Mouse (Mus musculus) midbrain, embryonic 13.5 days (tissue): ENCODE measurements around the gene Nuak2. TPM values are rescaled to one million over a fixed set of nuclear protein-coding genes. Genes with fewer than 3 reads are reported as not detected.
"Not testable (repeated sequence)": the region's sequence is repeated elsewhere in the genome, so short reads cannot be mapped to it uniquely, and the experiment has no call there.

Source experiments
- ATAC-seq: fragments of 200-750 bp; cut with Nextera tagmentation; 2 replicates; pipeline ENCODE4 v1.8.0; 2017; ENCODE audit warnings: mild to moderate bottlenecking, moderate TSS enrichment, moderate library complexity
- H3K27ac ChIP-seq: fragments of 300-500 bp; sonication (generic); 2 replicates; pipeline ENCODE4 v1.5.1; 2015; ENCODE audit warnings: inconsistent platforms, mild to moderate bottlenecking, moderate library complexity
- H3K27me3 ChIP-seq: fragments of 300-500 bp; sonication (generic); 2 replicates; pipeline ENCODE4 v1.6.1; 2015; ENCODE audit warnings: mild to moderate bottlenecking, inconsistent platforms
- H3K36me3 ChIP-seq: fragments of 300-500 bp; sonication (generic); 2 replicates; pipeline ENCODE4 v1.6.1; 2015; ENCODE audit warnings: mild to moderate bottlenecking, inconsistent platforms
- H3K4me1 ChIP-seq: fragments of 300-500 bp; sonication (generic); replicated peaks from 2 replicates; pipeline ENCODE4 v1.6.1; 2015; ENCODE audit warnings: inconsistent platforms
- H3K4me2 ChIP-seq: fragments of 300-500 bp; sonication (generic); replicated peaks from 2 replicates; pipeline ENCODE4 v1.6.1; 2015; ENCODE audit warnings: moderate library complexity, mild to moderate bottlenecking, inconsistent platforms
- H3K4me3 ChIP-seq: fragments of 300-500 bp; sonication (generic); replicated peaks from 2 replicates; pipeline ENCODE4 v1.5.1; 2015; ENCODE audit warnings: mild to moderate bottlenecking, inconsistent platforms
- H3K9ac ChIP-seq: fragments of 300-500 bp; sonication (generic); replicated peaks from 2 replicates; pipeline ENCODE4 v1.6.1; 2015; ENCODE audit warnings: mild to moderate bottlenecking, inconsistent platforms
- H3K9me3 ChIP-seq: fragments of 300-500 bp; sonication (generic); 2 replicates; pipeline ENCODE4 v1.6.1; 2016; ENCODE audit warnings: mild to moderate bottlenecking, inconsistent platforms
- WGBS: fragments of 180-500 bp; shearing (Covaris S2); methylation state at CpG from one replicate; pipeline ENCODE4 v1.1.7; 2015; 5-methylcytosine and 5-hydroxymethylcytosine counted together
- polyA plus RNA-seq: library from polyadenylated mRNA; unstranded; fragments of >200 nt; fragmentation: Nextera tagmentation; extraction: Ambion mirVana; gene quantifications from 2 replicates; pipeline ENCODE4 v1.2.1, GENCODE M21; 2015

Gene Nuak2
- polyA plus RNA-seq, 1 experiment from 2014 or later: 56.3 TPM

DNA sequence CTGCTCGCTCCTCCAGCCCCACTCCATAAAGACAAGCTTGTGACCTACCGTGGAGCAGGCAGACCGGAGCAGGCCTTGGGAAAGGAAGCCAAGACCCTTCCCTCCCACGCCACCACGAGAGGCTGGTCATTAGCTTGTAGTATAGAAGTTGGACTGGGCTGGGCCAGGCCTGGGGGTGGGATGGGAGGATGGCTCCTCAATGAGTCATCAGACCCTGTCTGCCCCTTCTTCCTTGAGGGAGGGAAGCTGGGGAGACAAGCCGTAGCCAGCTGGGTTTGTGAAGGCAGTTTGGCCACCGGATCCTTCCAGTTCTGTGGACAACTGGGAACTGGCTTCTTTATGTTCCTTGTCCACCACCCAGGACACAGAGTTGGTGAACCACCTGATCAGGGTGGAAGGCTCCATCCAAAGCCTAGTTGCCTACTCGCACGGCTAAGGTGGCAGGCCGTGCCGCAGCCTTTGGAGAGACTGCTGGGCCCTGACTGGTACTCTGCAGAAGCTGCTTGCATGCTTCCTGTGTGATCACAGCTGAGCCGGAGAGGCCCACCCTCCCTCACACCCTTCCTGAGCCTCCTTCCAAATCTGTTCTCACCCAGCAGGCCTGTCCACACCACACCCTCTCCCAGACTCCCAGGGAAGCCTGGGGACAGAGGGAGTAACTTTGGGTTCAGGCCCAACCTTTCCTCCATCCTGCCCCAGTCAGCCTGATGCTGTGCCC lies 30.4 kb downstream of the Nuak2 start:
- Histone ChIP-seq H3K27ac (no peak overlapping the region), H3K9ac (no peak overlapping the region), H3K4me1 (no peaks in the 10 kb centered on the region), H3K4me3 (no peak overlapping the region), H3K27me3 (no peaks in the 10 kb centered on the region), H3K9me3 (peaks cover 6% of the 10 kb centered on the region; the same call in 1 of the 2 replicates), H3K36me3 (no peaks in the 10 kb centered on the region), H3K4me2 (no peak overlapping the region)
- ATAC-seq: peak; percentile 43; the same call in 1 of the 2 replicates
- WGBS: 84% methylated on average over 12 of the region's 12 CpGs

DNA sequence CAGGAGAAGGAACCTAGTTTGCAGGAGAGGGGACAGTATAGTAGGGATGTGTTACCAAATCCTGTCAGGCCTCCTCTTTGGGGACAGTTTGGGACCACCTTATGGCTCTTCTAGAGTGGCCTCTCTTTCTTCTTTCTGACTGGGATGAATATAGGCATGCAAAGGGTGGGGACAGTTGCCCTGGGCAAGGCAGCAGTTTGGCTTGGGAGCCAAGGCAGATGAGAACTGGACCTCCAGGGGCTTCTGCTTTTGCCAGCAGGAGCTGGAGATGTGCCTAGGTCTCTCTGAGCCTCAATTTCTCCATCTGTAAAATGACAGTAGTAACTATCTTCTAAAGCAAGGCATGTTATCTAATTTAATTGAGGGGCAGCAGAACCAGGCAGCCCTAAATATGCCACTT lies 31.0 kb downstream of the Nuak2 start:
- no peaks in the 10 kb centered on the region for H3K4me1 ChIP-seq
- no peaks in the 10 kb centered on the region for H3K36me3 ChIP-seq

DNA sequence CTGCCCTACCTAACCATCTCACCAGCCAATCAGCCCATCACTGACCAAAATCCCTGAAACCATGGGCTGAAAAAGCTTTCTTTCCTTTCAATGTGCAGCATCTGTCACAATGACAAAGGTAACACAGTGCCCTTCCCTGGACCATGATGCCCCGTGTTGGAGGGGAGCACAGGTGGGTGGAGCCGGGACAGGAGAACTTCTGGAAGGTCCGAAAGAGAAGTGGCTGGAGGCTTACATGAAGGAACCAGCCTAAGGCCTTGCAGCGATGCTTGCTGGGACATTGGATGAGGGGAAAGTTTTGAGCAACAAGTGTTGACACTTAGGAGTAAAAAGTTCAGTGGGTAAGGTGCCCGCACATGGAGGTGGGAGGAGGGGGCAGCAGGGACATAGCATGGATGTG lies 32.5 kb downstream of the Nuak2 start:
- 88% methylated on average over 5 of the region's 5 CpGs for WGBS
- ATAC-seq: no peak
- Histone ChIP-seq H3K9me3 (peaks cover 6% of the 10 kb centered on the region; the same call in 1 of the 2 replicates), H3K4me2 (no peak overlapping the region), H3K9ac (no peak overlapping the region), H3K4me3 (no peak overlapping the region), H3K27me3 (no peaks in the 10 kb centered on the region), H3K4me1 (no peaks in the 10 kb centered on the region), H3K27ac (no peak overlapping the region), H3K36me3 (no peaks in the 10 kb centered on the region)

More for the DNA sequence above, 31.0 kb downstream of the Nuak2 start:
- no peak overlapping the region for H3K27ac ChIP-seq
- H3K4me3 ChIP-seq: no peak overlapping the region
- no peak overlapping the region for H3K9ac ChIP-seq
- no peak overlapping the region for H3K4me2 ChIP-seq
- no peak for ATAC-seq
- H3K9me3 ChIP-seq: peaks cover 6% of the 10 kb centered on the region; the same call in 1 of the 2 replicates
- H3K27me3 ChIP-seq: no peaks in the 10 kb centered on the region

DNA sequence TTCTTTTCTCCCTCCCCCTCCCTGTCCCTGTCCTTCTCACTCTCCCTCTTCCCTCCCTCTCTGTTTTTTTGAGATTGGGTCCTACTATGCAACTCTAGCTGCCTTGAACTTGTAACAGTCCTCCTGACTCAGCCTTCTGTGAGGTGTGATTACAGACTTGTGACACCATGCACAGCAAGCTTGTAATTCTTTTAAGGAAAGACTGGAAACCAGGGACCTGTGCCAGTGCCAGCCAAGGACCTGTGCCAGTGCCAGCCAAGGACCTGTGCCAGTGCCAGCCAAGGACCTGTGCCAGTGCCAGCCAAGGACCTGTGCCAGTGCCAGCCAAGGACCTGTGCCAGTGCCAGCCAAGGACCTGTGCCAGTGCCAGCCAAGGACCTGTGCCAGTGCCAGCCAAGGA lies 33.1 kb downstream of the Nuak2 start:
- not testable (repeated sequence) for H3K27me3 ChIP-seq, H3K4me3 ChIP-seq, ATAC-seq, H3K9ac ChIP-seq, H3K36me3 ChIP-seq, H3K27ac ChIP-seq, H3K9me3 ChIP-seq, H3K4me1 ChIP-seq, H3K4me2 ChIP-seq

DNA sequence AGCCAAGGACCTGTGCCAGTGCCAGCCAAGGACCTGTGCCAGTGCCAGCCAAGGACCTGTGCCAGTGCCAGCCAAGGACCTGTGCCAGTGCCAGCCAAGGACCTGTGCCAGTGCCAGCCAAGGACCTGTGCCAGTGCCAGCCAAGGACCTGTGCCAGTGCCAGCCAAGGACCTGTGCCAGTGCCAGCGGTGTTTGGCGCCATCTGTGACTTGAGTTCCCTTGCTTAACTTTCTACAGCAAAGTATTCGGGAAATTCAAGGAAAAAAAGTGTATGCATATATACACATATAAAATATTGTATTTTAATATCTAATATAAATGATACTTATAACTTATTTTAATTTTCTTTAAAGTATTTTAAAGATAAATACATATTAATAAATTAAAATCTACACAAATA lies 33.7 kb downstream of the Nuak2 start:
- H3K4me3 ChIP-seq, H3K9ac ChIP-seq, ATAC-seq, H3K9me3 ChIP-seq, H3K27me3 ChIP-seq, H3K4me1 ChIP-seq, H3K36me3 ChIP-seq, H3K4me2 ChIP-seq, H3K27ac ChIP-seq: not testable (repeated sequence)
- WGBS: 96% methylated on average over 3 of the region's 3 CpGs

DNA sequence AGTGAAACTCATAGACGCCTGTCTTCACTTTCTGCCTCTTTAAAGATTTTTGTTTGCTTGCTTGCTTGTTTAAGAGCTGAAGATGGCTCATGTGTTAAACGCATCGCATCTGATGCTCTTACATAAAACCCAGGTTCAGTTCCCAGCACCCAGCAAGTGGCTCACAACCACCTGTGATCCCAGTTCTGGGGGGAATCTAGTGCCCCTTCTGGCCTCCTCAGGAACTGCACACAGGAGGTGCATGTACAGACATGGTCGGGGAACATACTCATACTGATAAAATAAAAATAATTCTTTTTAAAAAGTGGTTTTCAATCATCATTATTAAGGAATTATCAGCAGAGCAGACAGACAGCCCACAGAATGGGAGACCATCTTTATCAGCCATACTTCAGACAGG lies 35.1 kb downstream of the Nuak2 start:
- Histone ChIP-seq H3K36me3 (no peaks in the 10 kb centered on the region), H3K27ac (no peak overlapping the region), H3K4me2 (no peak overlapping the region), H3K9me3 (peaks cover 6% of the 10 kb centered on the region; the same call in 1 of the 2 replicates), H3K4me3 (no peak overlapping the region), H3K9ac (no peak overlapping the region), H3K27me3 (no peaks in the 10 kb centered on the region), H3K4me1 (peaks cover 15% of the 10 kb centered on the region)
- ATAC-seq: no peak
- 97% methylated on average over 4 of the region's 4 CpGs for WGBS

DNA sequence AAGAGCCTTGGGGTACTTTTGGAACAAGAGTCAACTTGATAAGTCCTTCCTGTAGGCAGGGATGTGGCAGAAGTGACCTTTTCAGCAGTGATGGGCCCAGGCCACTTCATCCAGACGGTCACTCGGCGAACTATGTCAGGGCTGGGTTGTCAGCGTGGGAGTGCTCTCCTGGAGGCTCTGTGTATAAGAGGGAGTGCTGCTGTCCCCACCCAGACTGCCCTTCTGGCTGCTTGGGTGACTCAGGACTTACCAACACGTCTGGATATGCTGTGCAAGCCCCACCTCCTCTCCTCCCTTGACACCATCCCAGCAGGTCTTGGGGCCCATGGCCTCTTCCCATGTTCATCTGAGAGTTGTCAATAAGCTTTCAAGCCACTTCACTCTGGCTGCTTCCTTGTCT lies 37.5 kb downstream of the Nuak2 start:
- no peak for ATAC-seq
- 75% methylated on average over 5 of the region's 5 CpGs for WGBS
- H3K4me1 ChIP-seq: peaks cover 20% of the 10 kb centered on the region
- H3K4me2 ChIP-seq: no peak overlapping the region
- H3K4me3 ChIP-seq: no peak overlapping the region
- peaks cover 16% of the 10 kb centered on the region for H3K36me3 ChIP-seq
- peaks cover 6% of the 10 kb centered on the region; the same call in 1 of the 2 replicates for H3K9me3 ChIP-seq
- H3K27ac ChIP-seq: no peak overlapping the region
- H3K9ac ChIP-seq: no peak overlapping the region
- no peaks in the 10 kb centered on the region for H3K27me3 ChIP-seq

DNA sequence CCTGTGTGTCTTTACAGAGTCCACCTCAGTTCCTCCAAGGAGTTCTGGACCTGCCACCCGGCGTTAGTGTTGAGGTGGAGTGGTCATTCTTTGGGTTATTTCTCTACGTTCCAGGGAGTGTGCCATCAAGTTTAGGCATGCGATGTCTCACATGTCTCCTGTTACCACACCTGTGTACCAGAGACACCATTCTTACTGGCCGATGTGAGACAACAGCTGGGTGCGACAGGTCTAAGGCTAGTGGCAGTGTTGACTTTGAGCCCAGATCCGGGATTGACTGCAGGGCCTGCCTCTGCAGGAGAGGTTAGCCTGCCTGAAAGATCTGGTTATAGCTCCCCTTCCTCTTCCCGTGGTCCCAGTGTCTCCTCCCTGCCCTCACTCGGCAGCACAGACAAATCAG lies 38.3 kb downstream of the Nuak2 start:
- Histone ChIP-seq H3K9me3 (peaks cover 6% of the 10 kb centered on the region; the same call in 1 of the 2 replicates), H3K9ac (no peak overlapping the region), H3K27ac (no peak overlapping the region), H3K4me1 (peaks cover 20% of the 10 kb centered on the region), H3K27me3 (no peaks in the 10 kb centered on the region), H3K36me3 (peaks cover 24% of the 10 kb centered on the region), H3K4me3 (no peak overlapping the region), H3K4me2 (no peak overlapping the region)
- ATAC-seq: no peak
- WGBS: 78% methylated on average over 9 of the region's 9 CpGs

DNA sequence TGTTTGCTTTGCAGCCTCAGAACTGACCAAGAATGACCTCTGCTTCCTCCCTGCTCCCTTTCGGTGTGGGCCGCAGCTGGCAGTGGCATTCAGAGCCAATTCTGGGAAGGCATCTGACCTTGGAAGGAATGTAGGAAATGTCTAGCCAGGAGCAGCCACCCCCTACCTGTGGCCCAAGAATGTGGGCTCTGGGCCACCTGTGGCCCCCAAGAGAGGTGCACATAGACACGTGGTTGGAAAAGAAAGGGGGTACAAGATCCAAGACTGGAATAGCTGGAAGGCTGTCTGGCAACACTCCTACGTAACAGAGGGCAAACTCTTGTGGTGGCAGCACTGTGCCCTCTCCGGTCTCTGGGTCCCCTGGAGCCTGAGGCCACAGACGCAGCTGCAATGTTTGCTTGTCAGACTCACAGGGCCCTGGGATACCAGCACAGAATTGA lies 39.3 kb downstream of the Nuak2 start:
- Histone ChIP-seq H3K9me3 (peaks cover 6% of the 10 kb centered on the region; the same call in 1 of the 2 replicates), H3K27me3 (no peaks in the 10 kb centered on the region), H3K4me2 (no peak overlapping the region), H3K4me1 (peaks cover 20% of the 10 kb centered on the region), H3K36me3 (peaks cover 33% of the 10 kb centered on the region), H3K9ac (peak overlapping the region; percentile 11), H3K27ac (peak overlapping the region; percentile 74), H3K4me3 (no peak overlapping the region)
- peak; percentile 29; the same call in 1 of the 2 replicates for ATAC-seq
- 50% methylated on average over 6 of the region's 6 CpGs for WGBS

DNA sequence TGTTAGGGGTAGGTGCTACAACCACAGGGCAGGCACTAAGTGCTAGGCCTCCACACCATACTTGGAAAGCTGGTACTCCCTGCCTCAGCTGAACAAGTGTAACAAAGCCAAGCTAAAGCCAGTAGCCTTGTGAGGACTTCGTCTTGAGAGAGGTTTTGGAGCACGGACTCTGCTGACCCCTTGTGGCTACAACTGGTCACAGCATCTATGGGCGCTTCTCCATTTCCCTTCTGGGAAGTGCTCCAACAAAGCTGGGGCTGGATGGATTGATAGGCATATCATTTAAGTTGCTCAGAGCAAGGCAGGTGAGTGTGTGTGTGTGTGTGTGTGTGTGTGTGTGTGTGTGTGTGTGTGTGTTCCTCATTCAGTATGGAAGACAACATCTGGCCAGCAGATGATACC lies 39.9 kb downstream of the Nuak2 start:
- 0% methylated on average over 3 of the region's 3 CpGs for WGBS
- no peaks in the 10 kb centered on the region for H3K9me3 ChIP-seq
- H3K27me3 ChIP-seq: no peaks in the 10 kb centered on the region
- no peak overlapping the region for H3K4me3 ChIP-seq
- peaks cover 40% of the 10 kb centered on the region for H3K36me3 ChIP-seq
- H3K4me1 ChIP-seq: peaks cover 20% of the 10 kb centered on the region
- H3K4me2 ChIP-seq: no peak overlapping the region
- peak; percentile 81 for ATAC-seq
- H3K9ac ChIP-seq: peak overlapping the region; percentile 11; the same call in 1 of the 2 replicates
- H3K27ac ChIP-seq: peak overlapping the region; percentile 74

DNA sequence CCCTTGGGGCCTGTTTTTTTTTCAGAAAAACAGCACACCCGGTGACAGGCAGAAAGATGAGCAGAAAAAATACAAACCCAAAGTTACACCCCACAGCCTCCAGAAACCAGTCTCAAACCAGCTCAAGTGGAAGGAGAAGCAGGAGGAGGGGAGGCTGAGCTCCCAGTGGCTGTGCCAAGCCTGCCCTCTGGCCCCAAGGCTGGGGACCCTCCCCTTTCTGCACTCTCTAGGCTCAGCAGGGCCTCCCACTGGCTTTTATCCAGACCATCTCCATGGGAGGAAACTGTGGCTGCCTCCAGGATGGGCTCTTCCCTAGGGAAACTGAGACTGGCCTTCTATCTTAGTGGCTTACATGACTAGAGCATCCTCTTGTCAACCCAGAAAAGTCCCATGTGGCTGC lies 40.9 kb downstream of the Nuak2 start:
- no peak for ATAC-seq
- H3K4me3 ChIP-seq: no peak overlapping the region
- WGBS: 46% methylated on average over 1 of the region's 1 CpGs
- H3K9ac ChIP-seq: no peak overlapping the region
- no peak overlapping the region for H3K4me2 ChIP-seq
- H3K9me3 ChIP-seq: no peaks in the 10 kb centered on the region
- 0 out of 2 replicates have a peak overlapping the region, but pooled peaks have one; percentile 46 for H3K27ac ChIP-seq
- peaks cover 50% of the 10 kb centered on the region for H3K36me3 ChIP-seq
- peaks cover 20% of the 10 kb centered on the region for H3K4me1 ChIP-seq
- H3K27me3 ChIP-seq: no peaks in the 10 kb centered on the region

DNA sequence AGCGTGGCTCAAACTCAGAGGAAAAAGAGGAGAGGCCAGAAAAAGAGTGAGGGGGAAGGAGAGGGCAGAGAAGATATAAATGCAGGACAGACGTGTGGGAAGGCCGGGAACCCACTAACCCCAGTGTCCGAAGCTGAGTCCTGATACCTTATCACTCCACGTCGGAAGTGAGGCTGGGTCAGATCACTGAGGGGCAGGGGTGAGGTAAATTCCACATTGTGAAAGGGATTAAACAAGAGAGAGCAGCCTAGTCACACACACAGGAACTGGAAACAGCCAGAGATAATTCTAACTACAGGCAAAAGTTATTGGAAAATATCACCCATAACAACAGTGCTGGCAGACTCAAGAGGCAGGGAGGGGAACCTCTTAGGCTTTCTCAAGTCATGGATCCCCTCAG lies 46.0 kb downstream of the Nuak2 start:
- no peak overlapping the region for H3K27ac ChIP-seq
- H3K4me1 ChIP-seq: peaks cover 19% of the 10 kb centered on the region
- H3K36me3 ChIP-seq: peaks cover 63% of the 10 kb centered on the region
- no peak overlapping the region for H3K9ac ChIP-seq
- 92% methylated on average over 6 of the region's 6 CpGs for WGBS
- no peaks in the 10 kb centered on the region for H3K9me3 ChIP-seq
- no peak overlapping the region for H3K4me3 ChIP-seq
- H3K27me3 ChIP-seq: no peaks in the 10 kb centered on the region
- ATAC-seq: no peak
- no peak overlapping the region for H3K4me2 ChIP-seq

DNA sequence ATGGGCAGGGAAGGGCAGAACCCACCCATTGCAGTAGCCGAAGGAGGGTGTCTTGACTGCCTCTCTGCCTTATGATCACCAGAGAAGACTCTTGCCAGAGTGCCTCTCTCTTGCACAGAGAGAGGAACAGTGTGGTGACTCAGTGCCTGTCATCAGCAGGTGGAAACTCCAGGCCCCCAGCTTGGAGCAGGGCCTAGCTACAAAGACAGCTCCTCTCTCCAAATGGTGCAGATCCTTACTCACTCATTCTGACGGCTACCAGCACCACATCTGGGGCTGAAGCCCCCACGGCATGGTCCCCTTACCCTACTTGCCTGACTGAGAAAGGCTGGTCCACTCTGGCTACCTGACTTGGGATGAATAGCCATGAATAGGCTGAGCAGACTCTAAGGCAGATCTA lies 48.5 kb downstream of the Nuak2 start:
- 91% methylated on average over 3 of the region's 3 CpGs for WGBS
- H3K4me1 ChIP-seq: peaks cover 25% of the 10 kb centered on the region
- no peaks in the 10 kb centered on the region for H3K9me3 ChIP-seq
- no peak for ATAC-seq
- no peaks in the 10 kb centered on the region for H3K27me3 ChIP-seq
- no peak overlapping the region for H3K27ac ChIP-seq
- H3K36me3 ChIP-seq: peaks cover 40% of the 10 kb centered on the region
- H3K4me2 ChIP-seq: no peak overlapping the region
- H3K4me3 ChIP-seq: no peak overlapping the region
- H3K9ac ChIP-seq: no peak overlapping the region
